Mouse (Mus musculus) left cerebral cortex, postnatal 36 days (tissue): ENCODE data around the gene Prrt1. TPM values are rescaled to one million over a fixed set of nuclear protein-coding genes. Genes with fewer than 3 reads are reported as not detected.

Experiments
- DNase-seq, 2 experiments: peaks; one replicate each; pipeline ENCODE4 v3.0.0; 2021 to 2022; ENCODE audit warnings: low spot score in 2 of 2, mixed read lengths in 1 of 2
- intact Hi-C: fragments of 180-260 bp; cut with DNase I; formaldehyde crosslinking; loops from one replicate; pipeline ENCODE4 v1.15.1; 2025
- total RNA-seq, 2 experiments: library from RNA; stranded (reverse); gene quantifications; 2 replicates each; pipeline ENCODE4 v1.2.3; 2021

Prrt1 gene
- total RNA-seq, 2 experiments from 2014 or later = 148 to 168 TPM

GRCm38 (mm10) chr17:34624981-34625380 is 4.4 kb upstream of the Prrt1 start:
- intact Hi-C loops = loop anchor here (5.0 kb wide), 1 partner anchor 272 kb away; the partner anchor contains the start of genes C2 and Ehmt2
- DNase-seq = no peak

- no peak for DNase-seq
- intact Hi-C loops = loop anchor here (5.0 kb wide), 1 partner anchor 271 kb away; the partner anchor contains the start of genes C2 and Ehmt2
Measured at GRCm38 (mm10) chr17:34626062-34626772, 3.1 kb upstream of the Prrt1 start.

GRCm38 (mm10) chr17:34626773-34627092 is 2.6 kb upstream of the Prrt1 start:
- DNase-seq = no peak
- intact Hi-C loops = loop anchor here (5.0 kb wide), 1 partner anchor 271 kb away; the partner anchor contains the start of genes C2 and Ehmt2

GRCm38 (mm10) chr17:34627093-34627942 is 2.0 kb upstream of the Prrt1 start:
- intact Hi-C loops = loop anchor here (5.0 kb wide), 1 partner anchor 270 kb away; the partner anchor contains the start of genes C2 and Ehmt2
- DNase-seq = peak; percentile 85 to 86

- no peak for DNase-seq
Measured at GRCm38 (mm10) chr17:34627943-34628643, 1.2 kb upstream of the Prrt1 start, which contains the start of gene Ppt2. Gene Ppt2, minus strand, starts transcription at chr17:34628510.

GRCm38 (mm10) chr17:34628644-34628967 is 727 bp upstream of the Prrt1 start:
- no peak for DNase-seq
- intact Hi-C loops = loop anchor here (5.0 kb wide), 1 partner anchor 269 kb away; the partner anchor contains the start of genes C2 and Ehmt2

More at GRCm38 (mm10) chr17:34627943-34628643, 1.2 kb upstream of the Prrt1 start, which contains the start of gene Ppt2:
- intact Hi-C loops = loop anchor here (5.0 kb wide), 1 partner anchor 269 kb away; the partner anchor contains the start of genes C2 and Ehmt2

- intact Hi-C loops = loop anchor here (5.0 kb wide), 2 partner anchors 33 to 267 kb away; partner anchors contain the start of genes Ager, C2 and Ehmt2
- DNase-seq = no peak
Measured at GRCm38 (mm10) chr17:34629796-34630603, 667 bp downstream of the Prrt1 start.

GRCm38 (mm10) chr17:34630761-34631301 is 1.5 kb downstream of the Prrt1 start:
- intact Hi-C loops = loop anchor here (5.0 kb wide), 1 partner anchor 34 kb away; the partner anchor contains the start of gene Ager

GRCm38 (mm10) chr17:34631647-34632046 is 2.3 kb downstream of the Prrt1 start:
- intact Hi-C loops = loop anchor here (5.0 kb wide), 1 partner anchor 34 kb away; the partner anchor contains the start of gene Ager
- DNase-seq = no peak

More at GRCm38 (mm10) chr17:34630761-34631301, 1.5 kb downstream of the Prrt1 start:
- DNase-seq = peak in 1 of 2 experiments; percentile 70

GRCm38 (mm10) chr17:34632261-34632691 is 2.9 kb downstream of the Prrt1 start:
- intact Hi-C loops = loop anchor here (5.0 kb wide), 1 partner anchor 35 kb away; the partner anchor contains the start of gene Ager
- DNase-seq = peak; percentile 86 to 90

- DNase-seq = no peak
- intact Hi-C loops = no loop called here
Measured at GRCm38 (mm10) chr17:34635671-34636070, 6.3 kb downstream of the Prrt1 start.

- DNase-seq = no peak
- intact Hi-C loops = no loop called here
Measured at GRCm38 (mm10) chr17:34637459-34637858, 8.1 kb downstream of the Prrt1 start.

- no peak for DNase-seq
- intact Hi-C loops = no loop called here
Measured at GRCm38 (mm10) chr17:34639461-34640255, 10.3 kb downstream of the Prrt1 start.

GRCm38 (mm10) chr17:34640778-34641601 is 11.7 kb downstream of the Prrt1 start:
- DNase-seq = no peak
- intact Hi-C loops = no loop called here

GRCm38 (mm10) chr17:34641945-34642344 is 12.6 kb downstream of the Prrt1 start:
- intact Hi-C loops = no loop called here
- no peak for DNase-seq

- intact Hi-C loops = no loop called here
Measured at GRCm38 (mm10) chr17:34643379-34643778, 14.0 kb downstream of the Prrt1 start.

GRCm38 (mm10) chr17:34643944-34644343 is 14.6 kb downstream of the Prrt1 start:
- DNase-seq = no peak
- intact Hi-C loops = no loop called here

More at GRCm38 (mm10) chr17:34643379-34643778, 14.0 kb downstream of the Prrt1 start:
- DNase-seq = no peak
